Mouse (Mus musculus) macrophage (primary cell): ENCODE measurements around the gene Camta2. TPM values are rescaled to one million over a fixed set of nuclear protein-coding genes. Genes with fewer than 3 reads are reported as not detected.
A peak's percentile ranks its signal among the peaks of the same experiment; 100 is the strongest.

Experiments used
- H3K27ac ChIP-seq: fragments of 350-480 bp; formaldehyde crosslinking; 2 replicates; pipeline ENCODE4 v1.9.0; 2021
- H3K36me3 ChIP-seq: fragments of 350-480 bp; formaldehyde crosslinking; 2 replicates; pipeline ENCODE4 v1.9.0; 2021; ENCODE audit errors: inconsistent target
- H3K4me3 ChIP-seq: fragments of 350-480 bp; formaldehyde crosslinking; 2 replicates; pipeline ENCODE4 v1.9.0; 2021; ENCODE audit errors: inconsistent target
- H3K79me2 ChIP-seq: fragments of 350-480 bp; formaldehyde crosslinking; 2 replicates; pipeline ENCODE4 v1.9.0; 2021; ENCODE audit errors: inconsistent target
- WGBS: methylation state at CpG from one replicate; pipeline ENCODE4 v1.1.7; 2026; ENCODE audit warnings: inconsistent platforms; ENCODE audit not compliant: missing documents; 5-methylcytosine and 5-hydroxymethylcytosine counted together
- polyA plus RNA-seq: library from polyadenylated mRNA; stranded (reverse); fragments of 250-400 nt; gene quantifications from 3 replicates; pipeline ENCODE4 v1.2.4, GENCODE M21; 2018; ENCODE audit warnings: inconsistent platforms

Gene Camta2
- polyA plus RNA-seq, 1 experiment from 2014 or later: 41.4 TPM

DNA sequence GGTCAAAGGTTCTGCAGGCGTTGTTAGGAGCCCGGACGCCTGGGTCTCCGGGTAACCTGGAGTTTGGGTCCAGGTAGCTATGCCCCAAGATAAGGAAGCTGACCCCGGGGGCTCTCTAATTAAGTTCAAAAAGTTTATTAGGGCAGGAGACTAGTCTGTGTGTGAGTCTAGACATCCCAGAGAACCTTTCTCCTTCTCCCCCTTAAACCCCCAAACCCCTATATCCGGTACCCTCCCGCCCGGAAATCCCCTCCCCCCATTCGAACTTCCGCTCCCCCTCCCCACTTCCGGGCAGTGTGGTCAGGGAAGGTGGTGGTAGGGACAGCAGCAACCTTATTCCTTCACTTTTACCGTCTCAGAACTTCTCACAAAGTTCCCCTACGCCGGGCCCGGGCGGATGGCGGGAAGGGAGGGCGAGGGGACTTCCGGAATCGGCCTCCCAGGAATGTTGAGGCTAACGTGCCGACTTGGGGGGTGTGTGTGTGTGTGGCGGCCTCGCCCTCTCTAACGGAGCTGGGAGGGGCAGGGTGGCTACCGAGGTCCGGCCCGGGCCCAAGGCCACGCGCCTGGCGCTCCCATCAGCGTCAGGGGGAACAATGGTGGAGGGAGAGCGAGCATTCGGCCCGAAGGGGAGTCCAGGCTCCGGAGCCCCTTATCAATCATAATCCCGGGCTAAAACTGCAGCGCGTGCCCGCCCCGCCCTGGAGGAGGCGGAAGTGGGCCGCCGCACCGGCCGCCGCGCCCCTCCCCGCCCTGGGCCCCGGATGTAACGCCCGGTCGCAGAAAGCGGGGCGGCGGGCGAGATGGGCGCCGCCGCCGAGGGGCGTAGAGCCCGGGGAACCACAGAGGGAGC is 34.3 kb downstream of the Camta2 start:
- H3K27ac ChIP-seq: peak overlapping the region; percentile 96
- under 1% methylated on average over 51 of the region's 63 CpGs for WGBS
- H3K4me3 ChIP-seq: peak overlapping the region; percentile 79
- H3K36me3 ChIP-seq: peaks cover 24% of the 10 kb centered on the region; the same call in 1 of the 2 replicates
- H3K79me2 ChIP-seq: peaks cover 56% of the 10 kb centered on the region

DNA sequence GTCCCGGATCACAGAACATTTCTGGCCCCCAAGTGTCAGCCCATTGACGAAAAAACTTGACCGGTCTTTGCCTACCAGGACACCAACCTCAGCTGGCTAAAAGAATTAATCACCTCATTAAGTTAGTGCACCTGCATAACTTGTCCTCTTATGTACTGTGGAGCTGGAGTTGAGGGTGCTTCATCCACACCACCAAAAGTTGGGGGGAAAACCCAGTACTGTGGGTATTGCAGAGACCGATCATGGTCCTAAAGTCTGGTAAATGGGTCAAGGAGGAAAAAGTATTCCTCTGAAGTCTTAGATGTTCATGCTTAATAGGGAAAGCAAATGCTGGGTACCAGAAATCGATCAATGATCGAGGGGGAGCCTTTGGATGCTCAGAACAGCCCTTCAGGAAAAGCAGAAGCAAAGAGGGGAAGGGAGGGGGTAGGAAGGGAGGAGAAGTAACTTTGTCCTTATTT is 35.0 kb downstream of the Camta2 start:
- WGBS: 14% methylated on average over 6 of the region's 6 CpGs

DNA sequence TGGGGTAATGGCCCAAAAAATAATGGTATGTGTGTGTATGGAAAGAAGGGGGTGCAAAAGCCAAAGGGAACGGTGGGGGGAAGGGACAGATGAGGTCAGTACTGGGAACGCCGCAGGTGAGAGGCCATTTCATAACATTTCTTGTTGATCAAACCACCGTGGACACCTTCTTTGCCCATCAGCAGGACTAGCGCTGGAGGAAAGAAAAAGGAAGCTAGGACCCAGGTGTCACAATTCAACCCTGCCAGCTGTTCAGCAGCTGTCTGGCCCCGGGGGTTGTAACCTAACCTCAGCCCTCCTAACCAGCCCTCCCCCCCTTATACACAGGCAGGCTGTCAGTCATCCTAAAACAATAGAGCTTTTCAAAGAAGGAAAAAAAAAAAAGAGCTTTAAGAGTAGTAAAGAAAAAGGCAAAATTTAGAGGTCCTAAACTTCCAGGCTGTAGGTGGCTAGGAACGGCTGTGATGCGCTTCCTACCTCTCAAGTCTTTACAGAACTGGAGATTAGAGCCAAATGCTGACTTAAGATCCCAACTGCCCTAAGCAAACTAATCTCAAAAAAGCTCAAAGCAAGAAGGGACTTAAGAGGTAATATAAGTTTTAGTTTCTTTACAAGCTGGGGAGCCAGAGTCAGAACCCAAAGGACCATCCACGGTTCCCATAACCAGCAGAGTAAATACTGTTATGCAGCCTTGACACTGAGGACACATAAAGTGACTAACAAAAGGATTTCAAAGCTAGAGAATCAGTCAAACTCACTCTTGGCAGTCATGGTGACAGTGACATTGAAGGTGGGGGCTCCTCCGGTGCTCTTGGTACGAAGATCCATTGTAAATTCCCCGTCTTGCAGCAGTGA is 35.6 kb downstream of the Camta2 start:
- H3K36me3 ChIP-seq: peaks cover 24% of the 10 kb centered on the region; the same call in 1 of the 2 replicates
- H3K79me2 ChIP-seq: peaks cover 68% of the 10 kb centered on the region
- WGBS: 24% methylated on average over 12 of the region's 12 CpGs
- H3K27ac ChIP-seq: peak overlapping the region; percentile 96
- H3K4me3 ChIP-seq: peak overlapping the region; percentile 79

More for the DNA sequence above, 35.0 kb downstream of the Camta2 start:
- Histone ChIP-seq H3K79me2 (peaks cover 63% of the 10 kb centered on the region), H3K4me3 (peak overlapping the region; percentile 79), H3K27ac (peak overlapping the region; percentile 96), H3K36me3 (peaks cover 24% of the 10 kb centered on the region; the same call in 1 of the 2 replicates)

DNA sequence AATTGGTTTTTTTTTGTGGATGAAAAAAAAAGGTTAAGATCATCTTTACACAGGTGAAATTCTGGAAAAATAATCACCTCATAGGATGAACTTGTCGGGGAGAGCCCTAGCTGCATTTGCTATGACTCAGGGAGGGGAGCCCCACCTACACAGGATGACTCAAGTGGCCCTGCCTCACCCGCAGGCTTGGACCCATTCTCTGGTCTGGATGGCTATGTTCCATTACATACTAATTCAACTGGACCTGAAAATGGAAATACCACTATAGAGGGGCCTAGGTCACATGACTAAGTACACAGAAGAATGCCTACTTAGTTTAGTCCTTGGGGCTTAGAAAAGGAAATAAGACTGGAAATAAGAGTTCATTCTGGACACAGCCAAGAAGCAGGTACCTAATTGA is 36.5 kb downstream of the Camta2 start:
- Histone ChIP-seq H3K4me3 (peak overlapping the region; percentile 79; the same call in 1 of the 2 replicates), H3K27ac (peak overlapping the region; percentile 96), H3K79me2 (peaks cover 71% of the 10 kb centered on the region), H3K36me3 (peaks cover 24% of the 10 kb centered on the region; the same call in 1 of the 2 replicates)
- WGBS: 21% methylated on average over 2 of the region's 2 CpGs

DNA sequence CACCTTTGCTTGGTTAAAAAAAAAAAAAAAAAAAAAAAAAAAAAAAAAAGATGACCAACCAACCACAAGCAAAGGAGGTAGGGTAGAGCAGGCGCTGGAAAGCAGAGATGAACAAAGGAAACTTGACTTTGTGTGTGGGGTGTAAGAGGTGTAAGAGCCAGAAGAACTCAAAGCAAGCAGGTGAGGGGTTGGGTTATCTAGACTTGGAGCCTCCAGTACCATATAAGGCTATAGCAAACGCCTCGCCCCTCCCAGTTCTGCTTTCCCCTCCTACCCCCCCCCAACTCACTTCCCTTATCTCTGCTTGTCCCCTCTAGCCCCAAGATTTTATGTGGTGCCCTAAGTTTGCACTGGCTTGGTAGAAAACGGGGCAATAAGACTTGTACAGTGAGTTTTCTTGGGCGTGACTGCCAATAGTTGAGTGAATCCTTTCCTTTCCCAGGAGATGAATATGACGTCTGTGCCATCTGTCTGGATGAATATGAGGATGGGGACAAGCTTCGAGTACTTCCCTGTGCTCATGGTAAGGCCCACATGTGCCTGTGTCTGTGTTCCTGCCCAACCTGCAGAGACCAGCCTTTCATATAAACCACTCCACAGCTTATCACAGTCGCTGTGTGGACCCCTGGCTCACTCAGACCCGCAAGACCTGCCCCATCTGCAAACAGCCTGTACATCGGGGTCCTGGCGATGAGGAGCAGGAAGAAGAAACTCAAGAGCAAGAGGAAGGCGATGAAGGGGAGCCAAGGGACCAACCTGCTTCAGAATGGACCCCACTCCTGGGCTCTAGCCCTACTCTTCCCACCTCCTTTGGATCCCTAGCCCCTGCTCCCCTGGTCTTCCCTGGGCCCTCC is 37.4 kb downstream of the Camta2 start:
- WGBS: 39% methylated on average over 12 of the region's 12 CpGs
- Histone ChIP-seq H3K79me2 (peaks cover 80% of the 10 kb centered on the region), H3K4me3 (no peak overlapping the region), H3K36me3 (peaks cover 27% of the 10 kb centered on the region; the same call in 1 of the 2 replicates), H3K27ac (peak overlapping the region; percentile 96)

DNA sequence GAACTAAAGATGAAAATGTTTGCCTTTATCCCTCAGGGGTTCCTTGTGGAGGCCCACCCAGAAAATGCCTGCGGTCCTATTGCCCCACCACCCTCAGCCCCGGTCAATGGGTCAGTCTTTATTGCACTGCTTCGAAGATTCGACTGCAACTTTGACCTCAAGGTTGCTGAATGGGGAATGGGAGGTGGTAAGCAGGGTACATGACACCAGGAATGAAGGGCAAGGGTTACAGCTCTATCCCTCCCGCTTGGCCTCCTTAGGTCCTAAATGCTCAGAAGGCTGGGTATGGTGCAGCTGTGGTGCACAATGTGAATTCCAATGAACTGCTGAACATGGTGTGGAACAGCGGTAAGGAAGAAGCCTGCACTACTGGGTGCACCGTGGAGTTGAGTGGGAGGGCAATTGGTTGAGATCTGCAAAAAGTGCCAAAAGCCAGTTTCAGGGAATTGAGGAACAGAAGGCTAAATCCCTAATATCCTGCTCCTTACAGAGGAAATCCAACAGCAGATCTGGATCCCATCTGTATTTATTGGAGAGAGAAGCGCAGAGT is 38.6 kb downstream of the Camta2 start:
- Histone ChIP-seq H3K4me3 (no peak overlapping the region), H3K27ac (no peak overlapping the region; the same call in 1 of the 2 replicates), H3K79me2 (peaks cover 88% of the 10 kb centered on the region), H3K36me3 (peaks cover 40% of the 10 kb centered on the region; the same call in 1 of the 2 replicates)
- 78% methylated on average over 8 of the region's 8 CpGs for WGBS

DNA sequence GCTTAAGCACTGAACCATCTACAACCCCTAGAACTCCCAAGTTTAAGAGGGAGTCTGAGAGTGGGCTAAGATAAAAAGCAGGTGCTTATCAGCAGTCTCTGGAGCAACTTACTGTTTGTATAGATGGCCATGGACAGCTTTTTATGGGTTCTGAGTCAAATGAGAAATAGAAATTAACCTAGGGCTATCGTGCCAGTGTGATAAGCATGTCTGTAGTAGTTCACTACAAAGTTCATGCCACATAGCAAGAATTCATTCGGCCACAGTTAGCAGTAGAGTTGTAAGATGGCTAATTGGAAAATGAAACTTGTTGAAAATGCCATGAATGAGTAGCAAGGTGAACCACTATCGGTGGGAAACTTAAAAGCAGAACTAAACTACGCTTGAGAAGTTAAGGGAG is 39.4 kb downstream of the Camta2 start:
- Histone ChIP-seq H3K79me2 (peaks cover 82% of the 10 kb centered on the region), H3K36me3 (peaks cover 48% of the 10 kb centered on the region; the same call in 1 of the 2 replicates), H3K27ac (peak overlapping the region; percentile 85; the same call in 1 of the 2 replicates), H3K4me3 (peak overlapping the region; percentile 69)
- WGBS: 13% methylated on average over 4 of the region's 4 CpGs

DNA sequence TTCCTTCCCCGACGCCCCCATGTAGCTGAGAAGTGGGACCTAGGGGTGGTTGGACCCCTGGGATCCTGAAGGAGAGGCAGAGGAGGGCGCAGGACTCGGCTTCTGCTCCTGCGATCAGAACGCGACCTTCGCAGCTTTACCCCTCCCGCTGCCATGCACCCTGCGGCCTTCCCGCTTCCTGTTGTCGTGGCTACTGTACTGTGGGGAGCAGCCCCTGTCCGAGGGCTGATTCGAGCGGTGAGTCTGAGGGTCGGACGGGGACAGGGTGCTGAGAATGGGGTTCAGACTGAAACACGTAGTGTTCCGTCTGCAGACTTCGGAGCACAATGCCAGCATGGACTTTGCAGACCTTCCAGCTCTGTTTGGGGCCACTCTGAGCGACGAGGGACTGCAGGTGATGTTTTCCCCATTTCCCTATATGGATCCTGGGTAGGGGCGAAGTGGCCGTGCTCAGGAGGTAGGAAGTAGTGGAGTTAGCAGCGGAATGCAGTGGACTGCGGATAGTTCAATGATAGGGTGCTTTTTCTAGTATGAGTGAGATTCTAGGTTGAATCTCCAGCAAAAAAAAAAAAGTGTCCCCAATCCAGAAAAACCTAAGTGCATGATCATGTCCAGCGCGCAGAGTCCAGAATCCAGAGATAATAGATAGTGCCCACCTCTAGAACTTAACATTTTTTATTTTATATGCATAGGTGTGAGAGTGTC is 40.0 kb downstream of the Camta2 start:
- Histone ChIP-seq H3K27ac (peak overlapping the region; percentile 85), H3K79me2 (peaks cover 75% of the 10 kb centered on the region), H3K4me3 (peak overlapping the region; percentile 69), H3K36me3 (peaks cover 53% of the 10 kb centered on the region; the same call in 1 of the 2 replicates)
- WGBS: 5% methylated on average over 28 of the region's 28 CpGs

DNA sequence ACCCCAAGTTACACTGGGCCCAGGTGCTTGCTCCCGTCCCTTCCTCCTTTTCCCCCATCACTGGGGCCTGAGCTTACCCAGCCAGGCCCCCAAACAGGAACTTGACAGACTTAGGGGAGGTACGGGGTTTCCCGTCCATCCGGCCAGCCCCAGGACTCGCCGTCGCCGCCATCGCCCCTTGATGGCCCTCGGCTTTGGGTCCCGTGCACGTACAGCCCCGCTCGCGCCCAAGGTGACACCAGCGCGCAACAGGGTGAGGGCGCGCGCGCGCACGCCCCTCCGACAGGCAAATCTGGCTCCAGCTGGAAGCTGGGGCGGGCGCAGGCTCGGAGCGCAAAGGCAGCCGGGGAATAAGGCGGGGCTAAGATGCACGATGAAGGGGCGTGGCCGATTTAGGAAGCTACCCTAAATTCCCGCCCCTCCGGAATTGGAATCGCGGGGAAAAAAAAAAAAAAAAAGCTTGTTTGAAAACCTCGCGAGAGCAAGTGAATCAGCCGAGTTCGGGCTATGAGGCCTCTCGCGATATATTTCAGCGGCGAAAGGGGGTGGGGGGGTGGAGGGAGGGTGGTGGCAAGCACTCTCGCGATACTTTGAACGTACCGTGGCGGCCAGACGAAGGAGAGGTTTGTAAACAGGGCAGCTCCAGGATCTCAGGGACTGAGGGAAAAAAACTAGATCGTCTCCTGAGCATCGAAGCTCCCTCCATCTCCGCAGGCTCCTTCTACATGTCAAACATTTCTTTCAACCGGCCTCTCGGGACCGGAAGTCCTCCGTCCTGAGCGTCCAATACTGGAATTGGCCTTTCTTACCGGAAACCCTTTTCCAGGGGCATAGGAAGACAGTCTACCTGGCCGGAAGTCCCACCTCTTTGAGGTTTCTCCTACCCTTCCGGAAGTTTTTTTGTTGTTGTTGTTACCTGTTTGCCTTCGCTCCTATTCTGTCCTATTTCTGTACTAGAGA is 40.9 kb downstream of the Camta2 start, which contains the start of the genes Rnf167 and Slc25a11:
Gene Rnf167, plus strand, starts transcription at position 545 of the 960 bp plus-strand sequence.
Gene Slc25a11, minus strand, starts transcription at position 789 of the 960 bp plus-strand sequence.
- peak within 1 kb of the TSS; percentile 81 for H3K4me3 ChIP-seq
- WGBS: under 1% methylated on average over 57 of the region's 63 CpGs
- peak within 1 kb of the TSS; percentile 85 for H3K27ac ChIP-seq
- peaks cover 66% of the 10 kb centered on the region for H3K79me2 ChIP-seq
- peaks cover 45% of the 10 kb centered on the region; the same call in 1 of the 2 replicates for H3K36me3 ChIP-seq

DNA sequence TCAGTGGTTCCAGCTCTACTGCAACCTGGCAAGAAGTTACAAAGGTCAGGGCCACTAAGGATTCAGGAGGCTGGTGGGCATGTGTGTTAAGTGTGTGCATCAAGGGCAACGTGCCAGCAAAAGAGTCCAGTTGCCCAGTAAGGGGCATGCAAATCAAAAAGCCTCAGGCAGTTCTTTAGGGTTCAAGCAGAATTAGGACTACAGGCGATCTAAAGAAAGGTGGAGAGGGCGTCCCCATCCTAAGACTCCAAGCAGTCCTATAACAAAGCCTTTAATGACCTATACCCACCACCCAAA is 41.7 kb downstream of the Camta2 start:
- Histone ChIP-seq H3K27ac (peak overlapping the region; percentile 66), H3K79me2 (peaks cover 59% of the 10 kb centered on the region), H3K4me3 (peak overlapping the region; percentile 81), H3K36me3 (peaks cover 42% of the 10 kb centered on the region; the same call in 1 of the 2 replicates)
- WGBS: 21% methylated on average over 3 of the region's 3 CpGs

DNA sequence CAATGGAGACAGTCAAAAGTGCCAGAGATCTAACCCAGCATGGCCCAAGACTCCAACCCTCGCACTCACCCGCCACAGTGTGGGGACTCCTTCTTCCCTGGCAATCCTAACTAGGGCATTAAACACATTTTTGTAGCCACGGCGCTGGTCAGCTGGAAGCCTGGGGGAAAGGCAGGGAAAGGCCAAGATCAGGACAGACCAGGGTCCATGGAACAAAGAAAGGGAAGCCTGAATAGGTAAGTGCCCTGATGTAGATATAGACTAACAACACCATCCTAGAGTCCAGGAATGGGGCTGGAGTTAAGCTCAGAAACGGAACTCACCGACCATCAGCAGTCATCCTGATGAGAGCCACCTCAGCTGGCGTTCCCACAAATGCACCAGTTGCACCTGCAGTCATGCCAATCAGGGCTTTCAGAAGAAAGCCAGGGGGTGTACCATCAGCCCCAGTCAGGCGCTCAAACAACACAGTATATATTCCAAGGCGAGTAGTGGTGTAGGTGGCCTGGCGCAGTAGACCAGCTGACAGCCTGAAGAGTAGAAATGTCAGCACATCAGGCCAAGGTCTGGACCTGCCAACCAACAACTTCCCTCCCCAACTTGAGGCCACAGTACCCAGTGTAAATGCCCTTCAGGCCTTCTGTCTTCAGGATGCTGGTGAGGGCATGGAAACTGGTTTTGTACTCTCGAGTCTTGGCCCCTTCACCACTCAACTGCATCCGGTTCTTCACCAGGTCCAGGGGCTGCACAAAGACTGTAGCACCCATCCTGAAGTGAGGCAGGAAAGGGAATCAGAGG is 42.2 kb downstream of the Camta2 start:
- H3K27ac ChIP-seq: peak overlapping the region; percentile 66
- H3K79me2 ChIP-seq: peaks cover 53% of the 10 kb centered on the region
- peaks cover 42% of the 10 kb centered on the region; the same call in 1 of the 2 replicates for H3K36me3 ChIP-seq
- 81% methylated on average over 12 of the region's 12 CpGs for WGBS
- peak overlapping the region; percentile 81 for H3K4me3 ChIP-seq
